Mouse (Mus musculus): ENCODE results near the gene Dnajb9.

The Dnajb9 gene

GRCm38 (mm10) chr12:44177038-44177355 lies 33.1 kb downstream of the Dnajb9 start:
- H3K36me3 ChIP-seq (ENCODE audit: control insufficient read depth, insufficient read depth, low read length, poor library complexity, severe bottlenecking) = no peaks in the 10 kb centered on the region
- DNase-seq (ENCODE audit: low read depth, low spot score) = no peak
- no peaks in the 10 kb centered on the region for H3K27me3 ChIP-seq (ENCODE audit: control insufficient read depth, insufficient read depth, low read length, poor library complexity, severe bottlenecking)

- Histone ChIP-seq H3K27me3 (ENCODE audit: control insufficient read depth, insufficient read depth, low read length, poor library complexity, severe bottlenecking) (no peaks in the 10 kb centered on the region), H3K36me3 (ENCODE audit: control insufficient read depth, insufficient read depth, low read length, poor library complexity, severe bottlenecking) (no peaks in the 10 kb centered on the region)
- no peak for DNase-seq (ENCODE audit: low read depth, low spot score)
Measured at GRCm38 (mm10) chr12:44176331-44177037, 33.6 kb downstream of the Dnajb9 start.

GRCm38 (mm10) chr12:44166949-44167348 lies 43.2 kb downstream of the Dnajb9 start:
- DNase-seq (ENCODE audit: low read depth, low spot score) = peak; percentile 77
- Histone ChIP-seq H3K36me3 (ENCODE audit: control insufficient read depth, insufficient read depth, low read length, poor library complexity, severe bottlenecking) (no peaks in the 10 kb centered on the region), H3K27me3 (ENCODE audit: control insufficient read depth, insufficient read depth, low read length, poor library complexity, severe bottlenecking) (no peaks in the 10 kb centered on the region)

- no peaks in the 10 kb centered on the region for H3K36me3 ChIP-seq (ENCODE audit: control insufficient read depth, insufficient read depth, low read length, poor library complexity, severe bottlenecking)
- peak; percentile 37 for DNase-seq (ENCODE audit: low read depth, low spot score)
- no peaks in the 10 kb centered on the region for H3K27me3 ChIP-seq (ENCODE audit: control insufficient read depth, insufficient read depth, low read length, poor library complexity, severe bottlenecking)
Measured at GRCm38 (mm10) chr12:44159349-44159748, 50.8 kb downstream of the Dnajb9 start.
